Mouse (Mus musculus) cerebellum, adult 11 months (tissue): ENCODE measurements at regions not wholly inside any gene's neighbourhood (a gene's known extent, or its start where the extent isn't known, plus 50 kb on each side); places are given as distances from the start of the nearest gene placed in this dataset.

Experiments used
- DNase-seq: peaks from one replicate; pipeline ENCODE4 v3.0.0; 2022

DNA sequence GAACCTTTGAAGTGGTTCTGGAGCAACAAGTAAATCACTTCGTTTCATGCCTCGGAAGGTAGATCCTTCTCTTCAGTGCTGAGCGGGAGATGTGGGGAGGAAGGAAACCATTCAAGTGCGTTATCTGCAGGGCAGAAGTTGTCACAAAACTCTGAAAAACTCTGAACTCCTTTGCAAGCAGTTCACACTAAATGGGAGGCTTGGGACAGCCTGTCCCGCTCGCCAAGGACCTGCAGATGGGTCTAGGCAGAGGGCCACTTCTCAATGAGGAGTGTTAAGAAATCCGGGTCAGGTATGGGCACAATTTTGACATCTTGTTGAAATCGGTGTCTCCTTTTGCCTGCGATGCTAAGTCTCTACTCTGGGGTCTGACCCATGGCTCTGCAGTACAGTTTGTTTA lies 58.6 kb upstream of the Gm10295 start:
- DNase-seq, result no peak

DNA sequence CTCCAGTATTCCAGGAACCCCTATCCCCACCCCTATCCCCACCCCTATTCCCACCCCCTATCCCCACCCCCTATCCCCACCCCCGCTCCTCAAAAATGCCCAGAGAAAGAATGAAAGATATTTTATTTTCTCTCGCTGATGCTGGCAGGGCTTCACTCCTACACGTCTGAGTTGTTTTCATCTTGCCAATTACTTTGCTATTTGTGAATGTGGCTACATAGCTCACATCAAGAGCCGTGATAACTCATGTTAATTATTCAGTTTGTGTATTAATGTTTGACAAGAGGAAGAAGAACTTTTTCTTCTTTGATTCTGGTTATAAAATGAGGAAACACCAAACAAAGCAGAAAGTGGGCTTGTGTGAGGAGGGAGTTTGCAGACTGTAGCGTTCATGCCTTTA lies 57.8 kb upstream of the Gm10295 start:
- DNase-seq, result no peak

DNA sequence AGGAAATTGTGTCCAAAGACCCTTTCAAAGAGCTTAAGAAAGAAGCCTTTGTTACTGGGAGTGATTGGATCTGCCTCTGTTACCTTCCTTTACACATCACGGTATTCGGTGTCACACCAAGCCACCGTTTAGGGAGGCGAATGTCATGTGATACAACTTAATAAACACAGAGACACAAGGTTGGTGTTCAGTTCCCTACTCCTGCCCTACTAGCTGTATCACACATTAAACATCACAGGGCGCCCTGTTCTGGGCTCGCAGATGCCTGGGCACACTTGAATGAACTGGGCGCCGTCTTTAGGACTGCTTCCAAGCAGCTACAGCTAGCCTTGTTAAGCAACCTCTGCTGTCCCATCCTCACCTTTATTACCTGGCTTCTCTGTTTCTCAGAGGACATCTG lies 55.0 kb upstream of the Gm10295 start:
- DNase-seq, result no peak
